Mouse (Mus musculus): ENCODE results near the gene Dcst1.

Dcst1 gene

GRCm38 (mm10) chr3:89332013-89332412 is 33.0 kb downstream of the Dcst1 start:
- no peak for DNase-seq (ENCODE audit: low read depth)

- no peak for DNase-seq (ENCODE audit: low read depth)
Measured at GRCm38 (mm10) chr3:89331561-89331960, 33.5 kb downstream of the Dcst1 start.

GRCm38 (mm10) chr3:89330948-89331347 is 34.1 kb downstream of the Dcst1 start:
- DNase-seq (ENCODE audit: low read depth) = no peak

GRCm38 (mm10) chr3:89330346-89330745 is 34.7 kb downstream of the Dcst1 start:
- DNase-seq (ENCODE audit: low read depth) = no peak

- no peak for DNase-seq (ENCODE audit: low read depth)
Measured at GRCm38 (mm10) chr3:89328623-89329022, 36.4 kb downstream of the Dcst1 start.

- no peak for DNase-seq (ENCODE audit: low read depth)
Measured at GRCm38 (mm10) chr3:89327371-89327870, 37.6 kb downstream of the Dcst1 start.

GRCm38 (mm10) chr3:89325882-89326281 is 39.2 kb downstream of the Dcst1 start:
- DNase-seq (ENCODE audit: low read depth) = no peak

- DNase-seq (ENCODE audit: low read depth) = peak; percentile 53
Measured at GRCm38 (mm10) chr3:89322514-89323165, 42.4 kb downstream of the Dcst1 start, which contains the start of gene Efna3. TSS of gene Efna3 (minus strand) at chr3:89322965.

GRCm38 (mm10) chr3:89322131-89322500 is 42.9 kb downstream of the Dcst1 start:
- DNase-seq (ENCODE audit: low read depth) = peak; percentile 59

- DNase-seq (ENCODE audit: low read depth) = no peak
Measured at GRCm38 (mm10) chr3:89321183-89322130, 43.6 kb downstream of the Dcst1 start.

- peak; percentile 53 for DNase-seq (ENCODE audit: low read depth)
Measured at GRCm38 (mm10) chr3:89320581-89321182, 44.4 kb downstream of the Dcst1 start.

- peak; percentile 55 for DNase-seq (ENCODE audit: low read depth)
Measured at GRCm38 (mm10) chr3:89319591-89320350, 45.3 kb downstream of the Dcst1 start.

- no peak for DNase-seq (ENCODE audit: low read depth)
Measured at GRCm38 (mm10) chr3:89318971-89319590, 46.0 kb downstream of the Dcst1 start.

GRCm38 (mm10) chr3:89318316-89318715 is 46.7 kb downstream of the Dcst1 start:
- no peak for DNase-seq (ENCODE audit: low read depth)

GRCm38 (mm10) chr3:89317246-89317645 is 47.8 kb downstream of the Dcst1 start:
- peak; percentile 37 for DNase-seq (ENCODE audit: low read depth)

GRCm38 (mm10) chr3:89316833-89317232 is 48.2 kb downstream of the Dcst1 start:
- peak; percentile 84 for DNase-seq (ENCODE audit: low read depth)

GRCm38 (mm10) chr3:89315930-89316831 is 48.9 kb downstream of the Dcst1 start:
- DNase-seq (ENCODE audit: low read depth) = peak; percentile 64

GRCm38 (mm10) chr3:89315195-89315929 is 49.7 kb downstream of the Dcst1 start:
- peak; percentile 76 for DNase-seq (ENCODE audit: low read depth)

GRCm38 (mm10) chr3:89314791-89315190 is 50.3 kb downstream of the Dcst1 start:
- no peak for DNase-seq (ENCODE audit: low read depth)
